Mouse (Mus musculus) right cerebral cortex, postnatal 10 days (tissue): Measurements from ENCODE around the gene Susd3.
A peak's percentile ranks its signal among the peaks of the same experiment; 100 is the strongest.

Experiments used
- DNase-seq, 2 experiments: peaks; one replicate each; pipeline ENCODE4 v3.0.0; 2021; ENCODE audit warnings: low spot score in 2 of 2

The Susd3 gene

GRCm38 (mm10) chr13:49212711-49213500, 35.6 kb downstream of the Susd3 start:
- no peak for DNase-seq

GRCm38 (mm10) chr13:49209306-49209705, 39.2 kb downstream of the Susd3 start:
- DNase-seq, result no peak

- DNase-seq, result no peak
Measured at GRCm38 (mm10) chr13:49206341-49206740, 42.2 kb downstream of the Susd3 start.

GRCm38 (mm10) chr13:49205381-49205998, 43.0 kb downstream of the Susd3 start:
- DNase-seq, result peak; percentile 83 to 86

GRCm38 (mm10) chr13:49202556-49202955, 46.0 kb downstream of the Susd3 start:
- DNase-seq, result no peak

GRCm38 (mm10) chr13:49200688-49201087, 47.8 kb downstream of the Susd3 start:
- DNase-seq, result no peak

GRCm38 (mm10) chr13:49199891-49200290, 48.6 kb downstream of the Susd3 start:
- no peak for DNase-seq

GRCm38 (mm10) chr13:49198734-49199133, 49.8 kb downstream of the Susd3 start:
- DNase-seq, result no peak

GRCm38 (mm10) chr13:49196766-49197165, 51.7 kb downstream of the Susd3 start:
- peak; percentile 79 to 80 for DNase-seq

- no peak for DNase-seq
Measured at GRCm38 (mm10) chr13:49196211-49196610, 52.3 kb downstream of the Susd3 start.

- DNase-seq, result no peak
Measured at GRCm38 (mm10) chr13:49195651-49196050, 52.9 kb downstream of the Susd3 start.

- DNase-seq, result no peak
Measured at GRCm38 (mm10) chr13:49194811-49195210, 53.7 kb downstream of the Susd3 start.

GRCm38 (mm10) chr13:49193650-49194049, 54.9 kb downstream of the Susd3 start:
- DNase-seq, result no peak

- no peak for DNase-seq
Measured at GRCm38 (mm10) chr13:49192156-49192855, 56.2 kb downstream of the Susd3 start.

GRCm38 (mm10) chr13:49191673-49192035, 56.9 kb downstream of the Susd3 start:
- DNase-seq, result no peak

- DNase-seq, result no peak
Measured at GRCm38 (mm10) chr13:49190876-49191672, 57.4 kb downstream of the Susd3 start.

GRCm38 (mm10) chr13:49189970-49190870, 58.3 kb downstream of the Susd3 start:
- DNase-seq, result no peak

- no peak for DNase-seq
Measured at GRCm38 (mm10) chr13:49188966-49189360, 59.5 kb downstream of the Susd3 start.

GRCm38 (mm10) chr13:49188219-49188965, 60.1 kb downstream of the Susd3 start:
- no peak for DNase-seq
